Mouse (Mus musculus): ENCODE data around the gene Tubg1.
A peak's percentile ranks its signal among the peaks of the same experiment; 100 is the strongest.
"Not testable (repeated sequence)": the region's sequence is repeated elsewhere in the genome, so short reads cannot be mapped to it uniquely, and the experiment has no call there.

The Tubg1 gene

DNA sequence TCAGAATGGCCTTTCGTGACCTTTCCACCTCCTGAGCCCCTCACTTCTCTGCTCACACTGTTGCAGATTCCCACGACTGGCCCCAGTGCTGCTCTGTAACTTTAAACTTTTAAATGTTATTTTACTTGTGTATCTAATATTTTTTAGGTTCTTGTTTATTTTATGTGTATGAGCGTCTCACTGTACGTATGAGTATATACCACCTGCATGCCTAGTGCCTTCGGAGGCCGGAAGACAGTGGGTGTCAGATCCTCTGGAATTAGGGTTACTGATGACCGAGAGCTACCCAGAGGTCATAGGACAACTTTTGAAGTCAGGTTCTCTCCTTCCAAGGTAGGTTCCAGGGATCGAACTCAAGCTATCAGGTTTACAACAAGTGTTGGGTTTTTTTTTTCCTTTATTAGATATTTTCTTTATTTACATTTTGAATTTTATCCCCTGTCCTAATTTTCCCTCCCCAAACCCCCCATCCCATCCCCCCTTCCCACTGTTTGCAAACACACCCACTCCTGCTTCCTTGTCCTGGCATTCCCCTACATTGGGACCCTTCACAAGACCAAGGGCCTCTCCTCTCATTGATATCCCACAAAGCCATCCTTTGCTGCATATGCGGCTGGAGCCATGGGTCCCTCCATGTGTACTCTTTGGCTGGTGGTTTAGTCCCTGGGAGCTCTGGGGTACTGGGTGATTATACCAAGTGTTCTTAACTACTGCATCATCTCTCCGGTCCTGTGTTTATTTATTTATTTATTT is 22.7 kb downstream of the Tubg1 start:
- DNase-seq (ENCODE audit: low spot score) = no peak

DNA sequence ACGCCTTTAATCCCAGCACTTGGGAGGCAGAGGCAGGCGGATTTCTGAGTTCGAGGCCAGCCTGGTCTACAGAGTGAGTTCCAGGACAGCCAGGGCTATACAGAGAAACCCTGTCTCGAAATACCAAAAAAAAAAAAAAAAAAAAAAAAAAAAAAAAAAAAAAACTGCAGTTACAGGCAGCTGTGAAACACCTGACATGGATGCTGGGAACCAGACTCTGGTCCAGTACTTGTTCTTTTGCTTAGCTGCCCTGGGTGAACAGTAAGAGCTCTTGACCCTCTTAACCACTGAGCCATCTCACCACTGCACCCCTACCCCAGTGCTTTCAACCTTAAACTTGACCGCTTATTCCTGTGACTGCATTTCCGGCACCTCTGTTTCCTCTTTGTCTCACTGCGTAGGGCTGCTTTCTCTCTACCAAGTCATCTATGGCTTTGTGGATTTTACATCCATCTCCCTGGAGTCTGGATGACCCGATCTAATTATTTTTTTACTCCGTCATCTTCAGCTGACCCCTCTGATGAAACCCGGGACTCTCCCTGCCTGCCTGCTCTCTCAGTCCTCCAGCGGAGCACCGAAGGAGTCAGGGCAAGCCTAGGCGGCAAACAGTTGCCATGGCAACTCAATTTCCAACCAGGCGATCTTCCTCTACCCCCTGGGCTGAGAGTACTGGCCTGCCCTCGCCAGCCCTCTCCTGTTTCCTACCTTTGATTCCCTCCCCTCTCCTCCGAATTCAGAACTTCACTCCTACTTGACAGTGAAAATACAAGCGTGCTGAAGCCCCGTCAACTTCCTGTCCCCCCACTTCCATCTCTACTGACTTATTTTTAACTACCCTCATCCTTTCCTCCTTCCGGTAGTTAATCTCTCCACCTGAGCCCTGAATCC is 23.8 kb downstream of the Tubg1 start:
- peak; percentile 78 for DNase-seq (ENCODE audit: low spot score)

DNA sequence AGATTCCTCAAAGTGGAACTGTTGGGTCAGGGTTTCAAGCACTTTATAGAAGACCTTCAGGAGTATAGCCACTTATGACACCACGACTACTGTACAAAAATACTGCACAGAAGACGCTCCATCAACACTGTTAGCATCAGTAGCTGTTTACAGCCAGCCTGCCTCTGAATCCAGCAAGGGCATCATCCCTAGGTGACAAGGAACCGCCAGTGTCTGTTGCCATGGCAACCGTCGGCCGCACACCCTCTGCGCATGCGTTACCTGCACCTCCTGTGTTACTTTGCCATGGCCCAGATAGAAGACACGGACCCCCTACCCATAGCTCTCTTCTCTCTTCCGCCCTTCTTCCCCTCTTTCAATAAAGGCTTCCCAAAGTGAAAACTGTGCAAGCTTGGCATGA is 26.6 kb downstream of the Tubg1 start:
- DNase-seq (ENCODE audit: low spot score) = peak; percentile 78

- DNase-seq (ENCODE audit: low spot score) = no peak
Measured at GRCm38 (mm10) chr11:101148751-101149150, 29.0 kb downstream of the Tubg1 start.

DNA sequence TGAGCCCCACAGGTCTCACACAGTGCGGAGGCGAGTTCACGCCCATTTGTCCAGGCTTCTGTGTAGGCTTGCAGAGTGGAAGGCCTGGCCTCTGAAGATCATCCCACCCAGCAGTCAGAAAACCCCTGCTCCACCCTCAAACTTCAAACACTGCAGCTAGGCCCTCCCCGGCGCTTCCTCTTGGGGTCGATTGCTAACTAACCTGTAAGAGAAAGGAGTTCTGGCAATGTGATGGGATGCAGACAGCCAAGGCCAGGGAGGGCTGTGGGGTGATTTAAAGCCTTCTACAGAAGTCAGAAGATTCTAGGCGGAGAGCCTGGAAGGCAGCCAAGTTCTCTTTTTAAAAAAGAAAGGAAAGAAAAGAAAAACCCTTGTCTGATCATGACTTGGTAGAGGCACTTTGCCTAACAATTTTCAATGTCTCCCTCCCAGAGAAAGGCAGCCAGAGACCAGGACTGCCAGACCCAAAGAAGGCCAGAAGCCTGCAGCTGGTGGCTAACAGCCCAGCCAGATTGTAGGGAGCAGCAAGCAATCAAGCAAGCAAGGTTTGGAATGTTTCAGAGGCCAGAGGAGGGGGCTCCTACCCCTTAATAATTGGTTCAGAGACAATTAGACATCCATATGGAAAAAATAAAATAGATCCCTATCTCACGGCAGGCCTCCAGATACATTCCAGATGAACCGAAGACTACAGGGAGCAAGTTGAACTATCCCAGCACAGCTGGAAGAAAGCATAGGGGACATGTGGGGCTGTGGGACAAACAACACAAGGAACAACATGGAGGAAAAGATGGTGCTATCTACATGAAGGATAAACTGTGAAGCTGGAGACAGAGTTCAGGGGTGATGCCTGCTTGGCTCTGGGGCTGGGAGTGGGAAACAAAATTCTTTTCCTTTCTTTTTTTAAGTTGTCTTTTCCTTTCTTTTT is 29.7 kb downstream of the Tubg1 start:
- DNase-seq (ENCODE audit: low spot score) = no peak

- DNase-seq (ENCODE audit: low spot score) = no peak
Measured at GRCm38 (mm10) chr11:101151063-101151462, 31.3 kb downstream of the Tubg1 start.

GRCm38 (mm10) chr11:101152825-101153224 is 33.1 kb downstream of the Tubg1 start:
- DNase-seq (ENCODE audit: low spot score) = no peak

DNA sequence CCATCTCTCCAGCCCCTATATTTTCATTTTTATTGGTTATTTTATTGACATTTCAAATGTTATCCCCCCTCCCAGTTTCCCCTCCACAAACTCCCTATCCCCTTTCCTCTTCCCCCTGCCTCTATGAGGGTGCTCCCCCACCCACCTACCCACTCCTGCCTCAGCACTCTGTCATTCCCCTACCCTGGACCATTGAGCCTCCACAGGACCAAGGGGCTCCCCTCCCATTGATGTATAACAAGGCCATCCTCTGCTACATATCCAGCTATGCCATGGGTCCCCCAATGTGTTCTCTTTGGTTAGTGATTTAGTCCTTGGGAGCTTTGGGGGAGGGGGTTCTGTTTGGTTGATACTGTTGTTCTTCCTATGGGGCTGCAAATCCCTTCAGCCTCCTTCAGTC is 34.9 kb downstream of the Tubg1 start:
- no peak for DNase-seq (ENCODE audit: low spot score)

DNA sequence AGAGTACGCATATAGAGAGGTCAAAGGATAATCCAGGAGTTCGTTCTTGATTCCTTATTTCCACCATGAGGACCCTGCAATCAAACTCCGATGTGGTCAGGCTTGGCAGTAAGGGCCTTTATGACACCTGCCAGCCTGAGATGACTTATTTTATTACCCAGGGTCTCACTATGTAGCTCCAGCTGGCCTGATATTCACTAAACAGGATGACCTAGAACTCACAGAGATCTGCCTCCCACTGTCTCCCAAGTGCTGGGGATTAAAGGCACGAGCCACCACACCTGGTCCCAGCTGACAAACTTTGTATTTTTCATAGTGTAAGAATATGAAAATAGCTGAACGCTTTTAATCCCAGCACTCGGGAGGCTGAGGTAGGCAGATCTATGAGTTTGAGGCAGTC is 35.4 kb downstream of the Tubg1 start:
- DNase-seq (ENCODE audit: low spot score) = no peak

GRCm38 (mm10) chr11:101155728-101156371 is 36.1 kb downstream of the Tubg1 start, which contains the start of gene Tubg2:
Gene Tubg2, plus strand, starts transcription at chr11:101155907.
- DNase-seq (ENCODE audit: low spot score) = peak; percentile 80

GRCm38 (mm10) chr11:101160151-101160550 is 40.4 kb downstream of the Tubg1 start:
- DNase-seq (ENCODE audit: low spot score) = not testable (repeated sequence)

DNA sequence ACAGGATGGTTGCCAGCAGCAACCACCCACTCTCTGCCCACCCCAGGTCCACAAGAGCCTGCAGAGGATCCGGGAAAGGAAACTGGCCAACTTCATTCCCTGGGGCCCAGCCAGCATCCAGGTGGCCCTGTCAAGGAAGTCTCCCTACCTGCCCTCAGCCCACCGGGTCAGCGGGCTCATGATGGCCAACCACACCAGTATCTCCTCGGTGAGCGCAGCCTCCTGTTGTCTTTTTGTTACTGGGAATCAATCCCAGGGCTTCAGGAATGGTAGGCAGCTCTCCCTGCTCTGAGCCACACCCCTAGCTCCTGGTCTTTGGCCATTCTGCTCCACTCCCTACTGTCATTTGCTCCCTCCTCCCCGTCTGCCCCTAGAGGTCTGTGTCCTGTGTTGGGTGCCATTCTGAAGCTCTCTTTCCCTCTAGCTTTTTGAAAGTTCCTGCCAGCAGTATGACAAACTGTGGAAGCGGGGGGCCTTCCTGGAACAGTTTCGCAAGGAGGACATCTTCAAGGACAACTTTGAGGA is 41.3 kb downstream of the Tubg1 start:
- DNase-seq (ENCODE audit: low spot score) = not testable (repeated sequence)

GRCm38 (mm10) chr11:101161551-101161950 is 41.8 kb downstream of the Tubg1 start:
- no peak for DNase-seq (ENCODE audit: low spot score)

GRCm38 (mm10) chr11:101162301-101162700 is 42.6 kb downstream of the Tubg1 start:
- no peak for DNase-seq (ENCODE audit: low spot score)

DNA sequence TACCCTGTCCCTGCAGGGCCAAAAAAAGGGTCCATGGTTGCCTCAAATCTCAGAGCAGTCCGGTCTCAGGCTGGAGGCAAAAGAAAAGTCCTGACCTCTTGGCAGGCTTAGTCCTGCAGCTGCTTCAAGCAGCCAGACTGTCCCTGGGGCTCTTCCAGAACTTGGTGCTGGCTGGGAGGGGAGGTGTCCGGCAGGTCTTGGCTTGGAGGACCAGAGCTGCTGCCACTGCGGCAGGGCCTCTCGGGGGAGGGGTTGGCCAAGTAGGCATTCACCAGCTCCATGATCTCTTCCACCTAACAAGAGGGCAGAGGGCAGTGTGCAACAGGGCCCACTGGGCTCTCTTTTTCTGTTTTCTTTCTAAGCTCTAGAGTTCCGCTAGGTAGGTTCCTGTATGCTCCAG is 43.0 kb downstream of the Tubg1 start:
- DNase-seq (ENCODE audit: low spot score) = no peak

- no peak for DNase-seq (ENCODE audit: low spot score)
Measured at GRCm38 (mm10) chr11:101163476-101164350, 44.0 kb downstream of the Tubg1 start.

DNA sequence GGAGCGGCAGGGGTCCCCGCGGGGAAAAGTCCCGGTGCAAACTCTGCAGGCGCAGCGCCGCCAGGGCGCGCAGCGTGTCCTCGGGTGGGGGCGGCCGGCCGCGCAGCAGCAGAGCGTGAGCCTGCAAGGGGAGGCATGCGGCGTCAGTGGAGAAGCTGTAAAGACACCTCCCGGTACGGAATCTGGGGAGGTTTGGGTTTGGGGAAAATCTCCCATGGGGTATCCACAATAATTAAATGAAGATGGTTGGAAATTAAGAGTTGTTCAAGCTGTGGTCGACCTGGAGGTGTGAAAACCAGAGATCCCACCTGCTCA is 44.6 kb downstream of the Tubg1 start:
- no peak for DNase-seq (ENCODE audit: low spot score)

DNA sequence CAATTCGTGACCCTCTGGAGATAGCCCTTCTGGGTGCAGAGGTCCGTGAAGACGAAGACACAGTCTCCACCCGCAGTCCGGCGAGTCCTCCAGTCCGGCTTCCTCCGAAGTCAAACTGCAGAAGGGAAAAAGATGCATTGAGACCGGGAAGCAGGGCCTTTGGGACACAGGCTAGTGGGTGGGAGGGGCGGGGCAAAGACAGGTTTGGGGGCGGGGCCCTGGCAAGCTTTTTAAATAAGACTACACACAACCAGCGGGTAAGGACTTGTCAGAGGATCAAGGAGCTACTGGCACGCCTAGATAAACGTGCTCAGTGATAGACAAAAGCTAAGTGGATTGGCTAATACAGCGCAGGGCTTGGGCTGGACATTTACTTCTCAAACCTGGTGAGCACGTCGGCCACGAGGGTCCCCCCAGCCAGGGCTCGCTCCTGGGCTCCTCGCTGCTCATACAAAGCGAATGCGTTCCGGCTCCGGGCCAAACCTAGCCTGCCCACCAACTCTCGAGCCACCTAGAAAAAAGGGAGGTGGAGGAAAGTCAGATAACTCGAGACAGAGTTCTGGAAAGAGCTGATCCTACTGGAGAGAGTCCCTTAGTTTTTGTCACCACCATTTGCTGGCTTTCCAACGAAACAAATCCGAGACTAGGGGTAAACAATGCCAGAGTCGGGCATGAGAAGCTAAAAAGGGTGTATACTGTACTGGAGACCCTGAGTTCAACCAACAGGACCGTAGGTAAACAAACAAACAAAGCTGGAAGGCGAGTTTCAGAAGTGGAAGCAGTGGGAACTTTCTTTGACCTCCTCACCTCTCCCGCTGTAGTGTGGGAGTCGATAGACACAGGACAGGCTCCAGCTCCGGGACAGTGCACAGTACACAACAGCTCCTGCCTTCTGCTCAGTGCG is 45.2 kb downstream of the Tubg1 start:
- DNase-seq (ENCODE audit: low spot score) = no peak

DNA sequence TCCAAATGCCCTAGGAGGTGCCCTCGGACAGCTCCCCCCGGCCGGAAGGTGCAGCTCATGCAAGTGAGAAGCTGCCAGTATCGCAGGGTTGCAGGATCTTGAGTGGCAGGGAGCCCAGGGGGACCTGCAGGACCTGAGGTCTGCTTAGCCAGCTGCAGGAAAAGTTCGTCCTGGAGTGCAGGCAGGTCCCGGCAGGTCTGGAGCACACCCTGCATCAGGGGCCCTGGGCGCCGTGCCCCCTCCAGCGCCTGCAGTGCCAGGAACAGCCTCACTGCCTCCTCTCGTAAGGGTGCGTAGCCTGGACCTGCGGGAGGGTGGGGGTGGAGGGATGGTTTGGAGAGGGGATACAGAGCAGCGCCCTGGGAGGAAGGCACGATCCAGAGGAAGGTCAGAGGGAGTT is 46.6 kb downstream of the Tubg1 start:
- no peak for DNase-seq (ENCODE audit: low spot score)

Measured in retina, embryonic 14.5 days (tissue).